17 mouse cellular contexts compared by ENCODE assay signal in genomic region chr9:62060431-62060830, GRCm38 (mm10).
"Had no signal": no experiment of that assay in that cellular context is flagged by ENCODE, and none has a peak within 500 bp of the region (broad histone marks: within the 10 kb centered on the region; RNA-seq: fewer than 3 reads in every experiment).

No protein-coding gene starts in this region.

- H3K9me3 ChIP-seq: lung, embryonic 15.5 days; midbrain, embryonic 10.5 days; midbrain, embryonic 13.5 days; midbrain, embryonic 15.5 days; neural tube, embryonic 13.5 days; neural tube, embryonic 15.5 days had no signal

- H3K27me3 ChIP-seq: lung, embryonic 15.5 days; midbrain, embryonic 13.5 days; midbrain, embryonic 15.5 days; neural tube, embryonic 13.5 days; neural tube, embryonic 15.5 days had no signal

- H3K9ac ChIP-seq: lung, embryonic 15.5 days; midbrain, embryonic 13.5 days; midbrain, embryonic 15.5 days; neural tube, embryonic 13.5 days; neural tube, embryonic 15.5 days had no signal

- H3K4me3 ChIP-seq: lung, embryonic 15.5 days; midbrain, embryonic 10.5 days; midbrain, embryonic 13.5 days; midbrain, embryonic 15.5 days; myocyte; neural tube, embryonic 13.5 days; neural tube, embryonic 15.5 days had no signal

- H3K4me2 ChIP-seq: lung, embryonic 15.5 days; midbrain, embryonic 13.5 days; midbrain, embryonic 15.5 days; neural tube, embryonic 13.5 days; neural tube, embryonic 15.5 days had no signal

- H3K4me1 ChIP-seq: lung, embryonic 15.5 days; midbrain, embryonic 10.5 days; midbrain, embryonic 13.5 days; midbrain, embryonic 15.5 days; neural tube, embryonic 15.5 days had no signal

- DNase-seq: lung, postnatal 10 days; lung, postnatal 4 days; retina, postnatal 1 day; right cerebral cortex, adult 18-20 months; right cerebral cortex, postnatal 25 days; right cerebral cortex, postnatal 4 days; spleen, adult 18-20 months; thymus, adult 18-20 months; thymus, postnatal 14 days; thymus, postnatal 36 days had no signal

- H3K36me3 ChIP-seq: lung, embryonic 15.5 days; midbrain, embryonic 15.5 days had no signal

- H3K27ac ChIP-seq: lung, embryonic 15.5 days; midbrain, embryonic 10.5 days; midbrain, embryonic 13.5 days; midbrain, embryonic 15.5 days; neural tube, embryonic 13.5 days; neural tube, embryonic 15.5 days had no signal

- ATAC-seq: midbrain, embryonic 13.5 days; midbrain, embryonic 15.5 days had no signal
